Mouse (Mus musculus) urinary bladder, postnatal 25 days (tissue): ENCODE data around the gene Rtbdn.

Experiments
- DNase-seq: peaks from one replicate; pipeline ENCODE4 v3.0.0; 2022; ENCODE audit warnings: low spot score

The Rtbdn gene

DNA sequence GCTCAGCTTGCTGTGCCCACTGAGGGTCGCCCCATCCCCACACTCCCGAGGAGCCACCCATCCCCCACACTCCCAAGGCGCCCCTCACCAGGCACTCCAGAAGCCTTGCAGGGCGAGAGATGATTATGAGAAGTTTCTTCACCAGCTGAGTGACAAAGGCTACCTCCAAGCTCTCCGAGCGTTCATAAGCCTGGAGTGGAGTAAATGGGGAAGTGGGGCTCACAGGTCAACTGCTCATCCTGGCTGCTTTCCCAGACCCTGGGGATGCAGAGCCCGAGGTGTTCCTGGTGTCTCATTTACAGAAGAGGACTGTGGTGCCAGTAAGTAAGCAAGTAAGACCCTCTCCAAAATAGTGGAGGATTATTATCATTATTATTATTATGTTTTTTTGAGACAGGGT, 21.2 kb upstream of the Rtbdn start:
- DNase-seq, result no peak

GRCm38 (mm10) chr8:84927513-84927912, 19.3 kb upstream of the Rtbdn start:
- no peak for DNase-seq

DNA sequence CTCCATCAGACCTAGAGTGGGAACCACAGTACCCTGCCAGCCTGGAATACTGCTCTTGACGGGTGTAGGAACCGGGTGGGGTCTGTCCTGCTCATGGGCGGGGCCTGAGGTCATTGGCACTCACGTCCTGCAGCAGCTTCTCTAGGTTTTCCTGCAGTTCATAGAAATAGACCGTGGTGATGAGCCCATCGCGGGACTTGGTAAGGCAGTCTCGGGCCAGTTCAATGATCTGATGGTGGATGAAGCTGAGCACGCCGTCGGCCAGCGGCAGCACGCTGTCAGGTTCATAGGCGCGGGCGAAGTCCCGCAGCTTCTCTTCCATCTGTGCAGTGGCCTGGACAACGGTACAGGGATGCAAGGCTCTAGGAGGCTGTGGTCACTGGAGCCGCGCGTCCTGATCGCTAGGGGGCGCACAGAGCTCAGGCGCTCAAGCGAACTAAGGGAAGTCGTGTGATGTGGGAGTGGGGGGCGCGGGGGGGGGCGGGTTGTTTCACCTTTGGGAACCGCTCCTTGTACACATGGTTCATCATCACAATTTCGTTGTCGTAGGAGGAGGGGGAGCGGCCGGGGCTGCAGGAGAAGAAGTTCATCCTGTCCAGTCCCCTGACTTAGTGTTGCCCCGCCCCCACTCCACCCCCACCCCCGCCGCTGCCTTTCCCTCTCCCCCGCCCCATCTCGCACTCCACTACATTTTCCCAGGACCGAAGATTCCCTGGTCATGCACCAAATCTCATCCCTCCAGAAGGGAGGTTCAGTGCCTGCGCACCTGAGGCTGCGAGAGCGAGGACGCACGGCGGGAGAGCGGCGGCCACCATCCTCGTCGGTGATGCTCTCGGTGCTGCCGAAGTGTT, 18.1 kb upstream of the Rtbdn start:
- DNase-seq, result peak; percentile 73

DNA sequence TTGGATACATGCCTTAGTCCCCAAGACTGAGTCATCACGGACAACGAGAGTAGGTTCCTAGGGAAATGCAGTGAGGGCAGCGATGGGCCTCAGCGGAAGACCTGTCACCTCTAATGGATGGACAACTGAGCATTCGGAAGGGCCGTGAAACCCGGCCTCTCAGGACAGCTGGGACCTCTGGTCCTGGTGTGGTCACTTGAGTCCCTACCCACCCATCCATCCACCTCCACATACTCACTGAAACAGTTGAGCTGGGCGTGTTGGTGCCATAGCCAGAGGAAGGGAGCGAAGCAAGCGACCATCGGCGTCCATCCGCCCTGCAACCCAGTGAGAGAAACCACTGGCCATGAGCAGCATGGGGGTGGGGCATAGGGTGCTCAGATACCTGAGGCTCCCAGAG, 16.2 kb upstream of the Rtbdn start:
- no peak for DNase-seq

GRCm38 (mm10) chr8:84933767-84934559, 12.8 kb upstream of the Rtbdn start:
- DNase-seq, result no peak

DNA sequence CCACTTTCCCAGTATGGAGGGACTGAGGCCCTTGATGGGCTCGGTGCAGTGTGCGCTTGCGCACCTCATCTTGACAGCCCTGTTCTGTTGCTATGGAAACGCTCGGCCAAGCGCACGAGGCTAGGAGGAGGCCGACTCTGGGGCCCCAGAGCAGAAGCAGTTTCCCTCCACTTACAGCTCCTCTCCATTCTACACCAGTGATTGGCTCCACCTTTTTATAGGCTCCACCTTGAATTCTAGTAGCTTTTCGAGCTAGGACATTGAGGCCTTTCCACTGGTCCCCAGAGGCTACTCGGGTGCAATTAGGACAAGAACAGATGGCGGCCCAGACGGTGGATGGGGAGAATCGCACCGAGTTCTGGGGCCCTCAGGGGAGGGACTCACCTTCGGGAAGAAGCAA, 11.9 kb upstream of the Rtbdn start:
- no peak for DNase-seq

DNA sequence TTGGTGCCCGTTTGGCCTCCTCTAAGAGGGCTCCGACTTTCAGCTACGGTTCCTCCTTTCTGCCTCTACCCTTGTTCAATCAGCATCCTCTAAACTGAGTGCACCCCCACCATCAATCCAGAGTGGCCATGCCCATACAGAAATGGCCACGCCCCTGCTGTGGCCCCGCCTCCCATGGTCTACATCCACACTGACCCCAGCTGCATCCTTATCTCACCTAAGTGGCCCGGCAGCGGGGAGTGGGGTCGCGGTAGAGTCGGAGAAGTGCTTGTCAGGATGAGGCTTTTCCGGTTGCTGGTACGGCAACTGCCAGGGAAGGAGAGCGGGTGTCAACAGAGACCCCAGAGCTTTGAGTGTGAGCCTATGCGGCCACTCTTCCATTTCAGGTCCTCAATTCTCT, 11.3 kb upstream of the Rtbdn start:
- DNase-seq, result no peak

DNA sequence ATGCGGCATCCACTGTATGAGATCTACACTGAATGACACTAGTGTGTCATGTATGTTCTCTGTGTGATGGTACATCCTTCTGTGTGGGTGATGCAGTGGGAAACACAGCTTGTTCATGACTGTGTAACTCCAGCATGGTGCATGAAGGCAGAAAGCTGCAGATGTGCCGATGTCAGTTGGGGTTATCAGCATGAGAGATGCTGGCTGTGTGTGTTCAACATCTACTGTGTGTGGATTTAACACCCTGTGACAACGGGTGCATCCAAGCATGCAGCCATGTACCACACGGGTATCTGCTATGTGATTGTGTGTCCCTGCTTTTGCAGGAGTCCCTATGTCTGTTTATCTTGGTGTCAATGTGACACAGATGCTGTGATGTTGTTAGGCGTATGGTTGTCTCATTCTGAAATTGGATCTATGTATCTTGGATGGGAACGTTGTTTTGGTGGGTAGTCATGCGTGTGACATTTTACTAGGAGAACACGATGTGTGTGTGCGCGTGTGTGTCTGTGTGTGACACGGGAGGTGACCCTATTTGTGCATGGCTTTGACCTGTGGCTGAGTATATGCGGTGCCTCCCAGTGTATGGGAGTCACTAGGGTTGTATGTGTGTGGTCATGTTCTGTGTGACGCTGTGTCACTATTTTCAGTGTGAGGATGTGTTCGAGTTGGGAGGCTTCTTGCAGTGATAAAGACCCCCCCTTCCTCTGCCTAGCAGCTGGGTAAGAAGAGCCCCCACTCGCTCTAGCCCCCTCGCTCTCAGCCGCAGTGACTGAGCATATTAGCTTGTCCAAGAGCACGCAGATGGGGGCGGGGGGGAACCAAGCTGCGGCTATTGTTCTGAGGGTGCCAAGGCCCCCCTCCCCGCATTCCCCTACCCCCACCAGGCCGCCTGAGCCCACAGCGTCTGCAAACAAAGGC, 10.5 kb upstream of the Rtbdn start:
- no peak for DNase-seq

DNA sequence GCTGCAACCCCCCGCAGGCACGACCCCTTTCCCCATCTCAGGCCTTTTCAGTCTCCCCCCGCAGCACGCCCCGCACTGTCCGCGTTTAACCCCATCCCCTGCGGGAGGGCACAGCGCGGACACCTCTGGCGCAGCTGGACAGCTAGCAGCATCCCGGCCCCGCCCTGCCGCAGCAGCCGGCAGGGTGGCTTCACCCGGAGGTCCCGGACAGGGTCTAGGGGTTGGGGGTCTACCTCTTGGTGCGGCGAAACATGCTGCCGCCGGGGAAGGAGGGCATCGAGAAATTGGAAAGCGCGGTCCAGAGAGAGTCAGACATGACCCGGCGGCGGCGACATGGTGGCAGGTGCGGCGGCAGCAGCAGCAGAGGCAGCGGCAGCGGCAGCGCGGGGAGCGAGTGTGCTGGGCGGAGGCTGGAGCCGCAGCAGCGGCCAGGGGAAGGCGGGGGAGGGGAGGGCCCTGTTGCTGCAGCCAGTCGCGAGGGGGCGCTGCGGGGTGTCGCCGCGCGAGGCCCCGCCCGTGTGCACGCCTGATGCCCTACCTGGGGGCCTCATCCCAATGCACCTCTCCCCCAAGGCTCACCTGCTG, 9.7 kb upstream of the Rtbdn start, which contains the start of gene Mast1:
Gene Mast1, minus strand, starts transcription at position 398 of the 585 bp plus-strand sequence.
- DNase-seq, result peak; percentile 52

GRCm38 (mm10) chr8:84937620-84938485, 8.9 kb upstream of the Rtbdn start:
- DNase-seq, result no peak

- DNase-seq, result no peak
These were observed 3.1 kb upstream of the Rtbdn start for GRCm38 (mm10) chr8:84943699-84944098.

- DNase-seq, result no peak
These were observed 2.2 kb upstream of the Rtbdn start for GRCm38 (mm10) chr8:84944478-84945160.

DNA sequence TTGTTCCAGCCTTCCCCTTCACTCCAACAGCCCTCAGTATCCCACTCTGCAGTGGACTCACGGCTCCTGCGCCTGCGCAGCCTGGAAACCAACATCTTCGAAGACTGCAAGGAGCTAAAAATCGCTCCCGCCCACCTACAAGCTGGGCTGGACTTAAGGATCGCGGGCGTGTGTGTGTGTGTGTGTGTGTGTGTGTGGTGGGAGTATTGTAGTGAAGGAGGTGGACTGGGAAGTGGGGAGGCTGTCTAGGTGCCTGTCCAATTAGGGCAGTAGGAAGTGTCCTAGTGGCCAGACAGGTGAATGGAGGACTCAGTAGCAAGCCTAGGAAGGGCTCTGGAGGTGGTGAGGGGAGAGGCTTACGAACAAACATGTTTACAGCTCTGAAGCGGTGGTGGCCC, 1.6 kb upstream of the Rtbdn start:
- no peak for DNase-seq

GRCm38 (mm10) chr8:84945633-84946527, 911 bp upstream of the Rtbdn start:
- DNase-seq, result no peak

- DNase-seq, result peak; percentile 51
These were observed 402 bp downstream of the Rtbdn start for GRCm38 (mm10) chr8:84947241-84947545.

DNA sequence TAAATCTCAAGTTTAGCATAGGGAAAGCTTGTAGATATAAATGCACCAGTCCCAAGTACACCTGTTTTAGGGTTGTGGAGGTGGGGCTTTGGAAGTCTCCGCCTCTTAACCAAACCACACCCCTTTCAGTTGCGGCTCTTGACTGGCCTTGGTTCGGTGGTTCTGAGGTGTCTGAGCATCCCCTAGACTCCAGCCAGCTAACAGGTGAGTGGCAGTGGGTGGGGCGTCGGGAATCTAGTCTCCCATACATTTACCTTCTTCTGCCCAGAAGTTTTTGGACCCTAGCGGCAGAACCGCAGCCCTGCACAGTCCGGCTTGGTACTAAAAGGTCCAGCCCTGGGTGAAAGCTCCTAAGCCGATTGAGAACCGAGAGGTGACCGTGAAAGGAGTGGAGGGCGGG, 3.0 kb downstream of the Rtbdn start:
- no peak for DNase-seq

DNA sequence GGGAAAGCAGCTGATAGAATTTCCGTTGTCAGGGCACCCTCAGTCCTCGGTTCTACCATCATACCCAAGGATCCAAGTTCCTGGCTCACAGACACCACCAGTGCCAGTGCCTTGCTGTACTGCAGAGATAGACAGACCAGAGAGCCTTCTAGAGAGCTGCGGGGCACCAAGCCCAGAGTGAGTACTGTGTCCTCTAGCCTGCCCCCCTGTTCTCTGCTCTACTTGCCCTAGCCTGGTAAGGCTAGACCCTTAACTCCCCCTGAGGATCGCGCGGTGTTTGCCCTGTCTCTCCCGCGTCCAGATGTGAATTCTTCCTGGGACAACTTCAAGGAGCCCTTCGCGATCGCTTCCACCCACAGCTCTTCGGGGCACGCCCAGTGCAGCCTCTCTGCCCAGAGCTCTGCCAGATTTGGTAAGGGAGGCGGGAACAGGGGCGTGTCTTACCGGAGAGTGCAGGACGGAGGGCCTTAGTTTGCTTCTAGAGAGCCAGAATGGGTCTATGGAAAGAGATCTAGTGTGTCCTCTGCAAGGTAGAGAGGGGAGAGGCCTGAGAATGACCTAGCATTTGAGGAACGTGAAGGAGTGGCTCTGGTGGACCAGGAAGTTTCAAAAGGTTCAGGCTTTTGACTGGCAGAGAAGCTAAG, 5.9 kb downstream of the Rtbdn start:
- peak; percentile 38 for DNase-seq

DNA sequence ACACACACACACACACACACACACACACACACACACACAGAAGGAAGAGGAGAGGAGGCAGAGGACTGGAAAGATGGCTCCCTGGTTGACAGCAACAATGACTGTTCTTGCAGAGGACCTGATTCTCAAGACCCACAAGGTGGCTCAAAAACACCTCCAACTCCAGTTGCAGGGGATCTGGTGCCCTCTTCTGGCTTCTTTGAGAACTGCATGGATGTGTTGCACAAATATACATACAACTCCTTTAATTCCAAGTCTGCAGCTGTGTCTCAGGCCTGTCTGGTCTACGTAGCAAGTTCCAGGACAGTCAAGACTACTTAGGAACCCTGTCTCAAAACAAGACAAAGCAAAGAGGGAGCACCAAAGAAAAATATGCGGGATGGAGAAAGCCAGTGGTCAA, 10.0 kb downstream of the Rtbdn start:
- peak; percentile 65 for DNase-seq

GRCm38 (mm10) chr8:84959811-84960210, 13.0 kb downstream of the Rtbdn start:
- no peak for DNase-seq
